Mouse (Mus musculus): ENCODE data around the gene Txnrd3. TPM values are rescaled to one million over a fixed set of nuclear protein-coding genes. Genes with fewer than 3 reads are reported as not detected.

Gene Txnrd3
- total RNA-seq, 1 experiment from 2014 or later: 11.1 TPM

Other genes starting within 250 kb of the Txnrd3 start
- 25.8 and 28.5 TPM in 2 replicates for gene Chchd6, start 48.3 kb upstream of the Txnrd3 start, total RNA-seq (2021)
- gene Vmn1r40, start 63.6 kb downstream of the Txnrd3 start, total RNA-seq (2021): not detected in 2 replicates
- gene Vmn1r41, start 96.8 kb downstream of the Txnrd3 start, total RNA-seq (2021): not detected in 2 replicates
- gene Vmn1r42, start 232.4 kb downstream of the Txnrd3 start, total RNA-seq (2021): not detected in 2 replicates
- not detected in 2 replicates for gene Vmn1r43, start 232.4 kb downstream of the Txnrd3 start, total RNA-seq (2021)
- gene Vmn1r44, start 239.7 kb downstream of the Txnrd3 start, total RNA-seq (2021): not detected in 2 replicates